Mouse (Mus musculus): Measurements from ENCODE around the gene Eps8. TPM values are rescaled to one million over a fixed set of nuclear protein-coding genes. Genes with fewer than 3 reads are reported as not detected.
A peak's percentile ranks its signal among the peaks of the same experiment; 100 is the strongest.

Eps8 gene
- total RNA-seq, 2 experiments from 2014 or later = 28.9 to 34.8 TPM

DNA sequence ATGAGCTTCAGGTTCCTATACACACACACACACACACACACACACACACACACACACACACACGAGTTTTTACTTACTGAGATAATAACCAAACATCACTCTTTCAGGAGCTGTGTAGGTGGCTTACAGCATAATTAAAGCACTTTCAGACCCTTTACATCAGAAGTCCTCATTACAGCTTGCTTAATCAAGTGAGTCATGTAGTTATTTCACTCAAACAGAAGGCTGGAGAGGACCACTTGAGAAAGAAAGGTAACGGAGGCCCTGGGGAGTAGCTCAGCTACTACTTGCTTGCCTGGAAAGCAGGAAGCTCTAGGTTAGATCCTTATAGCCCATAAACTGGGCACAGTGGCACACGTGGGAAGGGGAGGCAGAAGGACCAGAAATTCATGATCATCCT, 13.0 kb upstream of the Eps8 start:
- no peak for ATAC-seq (ENCODE audit: poor library complexity, severe bottlenecking)

DNA sequence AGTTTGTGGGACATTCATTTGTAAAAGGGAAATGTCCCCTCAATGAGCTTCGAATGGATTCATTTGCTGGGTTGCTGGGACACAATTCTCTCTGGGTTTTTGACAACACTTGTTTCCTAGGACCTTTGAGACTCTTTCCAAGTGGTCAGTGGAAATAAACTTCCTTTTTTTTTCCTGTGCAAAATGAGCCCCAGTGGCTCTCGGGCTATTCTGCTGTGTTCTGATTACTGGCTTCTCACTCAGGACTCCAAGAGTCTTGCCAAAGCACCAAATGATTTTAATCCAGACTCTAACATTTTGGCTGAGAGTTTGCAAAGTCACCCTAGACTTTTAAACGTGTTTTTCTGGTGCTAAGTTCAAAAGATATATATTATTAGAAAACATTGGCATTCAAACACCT, 10.3 kb upstream of the Eps8 start:
- no peak for ATAC-seq (ENCODE audit: poor library complexity, severe bottlenecking)

DNA sequence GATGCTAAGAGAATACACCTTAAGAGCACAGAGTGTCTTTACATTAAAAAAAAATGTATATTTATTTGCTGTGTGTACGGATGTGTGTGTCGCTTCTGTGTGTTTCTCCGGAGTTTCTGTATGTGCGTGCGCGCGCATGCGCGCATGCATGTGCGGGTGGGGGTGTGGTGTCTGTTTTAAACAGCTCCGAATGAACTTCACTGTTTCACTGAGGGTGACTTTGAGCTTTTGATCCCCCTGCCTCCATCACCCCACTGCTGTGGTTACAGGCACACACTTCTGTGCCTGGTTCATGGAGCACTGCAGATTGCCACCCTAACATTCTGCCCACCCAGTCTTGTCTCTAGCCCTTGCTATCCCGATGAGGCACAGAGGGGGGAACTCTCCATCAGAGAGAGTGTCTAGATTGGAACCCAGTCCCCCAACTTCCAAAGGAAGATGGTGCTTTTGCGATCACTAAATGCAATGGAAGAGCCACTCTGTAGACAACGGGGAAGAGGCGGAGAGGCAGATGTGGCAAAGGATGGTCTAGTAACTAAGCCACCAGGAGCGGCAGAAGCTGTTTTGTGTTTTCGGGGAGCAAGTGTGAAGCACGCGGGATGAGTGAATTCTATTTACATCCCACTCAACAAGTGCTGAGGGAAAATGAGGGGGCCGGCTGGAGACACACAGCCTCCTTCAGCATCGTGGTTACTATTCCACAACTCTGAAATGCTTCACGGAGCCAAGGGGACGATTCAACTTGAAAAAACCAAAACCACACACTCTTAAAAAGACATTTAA, 7.1 kb upstream of the Eps8 start:
- ATAC-seq (ENCODE audit: poor library complexity, severe bottlenecking) = no peak

DNA sequence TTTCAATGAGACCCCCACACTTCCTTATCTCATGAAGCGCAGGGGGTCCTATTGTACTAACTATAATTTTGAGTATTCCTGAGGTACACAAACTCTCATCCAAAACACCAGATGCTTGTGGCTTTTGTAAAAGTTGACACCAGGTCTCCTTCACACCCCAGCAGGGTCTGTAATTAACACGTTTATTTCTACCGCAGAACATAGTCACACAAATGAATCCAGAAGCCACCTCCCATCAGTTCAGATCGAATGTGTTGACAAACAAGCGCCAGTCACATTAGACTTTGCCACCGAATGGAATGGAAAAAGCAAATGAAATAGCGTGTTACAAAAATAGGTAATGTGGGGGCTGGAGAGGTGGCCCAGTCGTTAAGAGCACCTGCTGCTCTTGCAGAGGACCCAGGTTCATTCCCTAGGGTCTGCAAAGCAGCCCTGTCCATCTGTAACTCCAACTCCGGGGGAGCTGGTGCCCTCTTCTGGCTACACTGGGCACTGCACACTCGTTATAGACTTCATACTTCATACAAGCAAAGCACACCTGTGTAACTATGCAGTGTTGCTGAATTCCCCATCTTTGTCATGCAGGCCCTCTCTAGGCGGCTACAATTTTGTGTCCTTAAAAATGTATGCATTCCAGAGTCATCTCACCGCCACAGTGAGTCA, 3.9 kb upstream of the Eps8 start:
- ATAC-seq (ENCODE audit: poor library complexity, severe bottlenecking) = peak; percentile 54; the same call in 1 of the 2 replicates

DNA sequence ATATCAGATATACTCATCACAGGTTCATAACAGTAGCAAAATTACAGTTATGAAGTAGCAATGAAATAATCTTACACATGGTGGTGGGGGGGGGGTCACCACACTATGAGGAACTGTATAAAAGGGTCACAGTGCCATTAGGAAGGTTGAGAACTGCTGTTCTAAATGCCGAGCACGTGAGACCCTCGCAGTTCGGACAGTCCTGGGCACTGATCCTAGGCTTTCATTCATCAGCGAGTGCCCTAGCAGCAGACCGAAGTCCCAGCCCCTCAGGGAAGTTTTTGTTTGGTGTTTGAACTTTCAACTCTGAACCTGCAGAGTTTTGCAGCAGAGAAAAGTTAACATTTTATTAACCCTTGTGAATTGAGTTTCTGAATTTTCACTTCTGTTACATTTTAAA, 2.5 kb upstream of the Eps8 start:
- ATAC-seq (ENCODE audit: poor library complexity, severe bottlenecking) = no peak

DNA sequence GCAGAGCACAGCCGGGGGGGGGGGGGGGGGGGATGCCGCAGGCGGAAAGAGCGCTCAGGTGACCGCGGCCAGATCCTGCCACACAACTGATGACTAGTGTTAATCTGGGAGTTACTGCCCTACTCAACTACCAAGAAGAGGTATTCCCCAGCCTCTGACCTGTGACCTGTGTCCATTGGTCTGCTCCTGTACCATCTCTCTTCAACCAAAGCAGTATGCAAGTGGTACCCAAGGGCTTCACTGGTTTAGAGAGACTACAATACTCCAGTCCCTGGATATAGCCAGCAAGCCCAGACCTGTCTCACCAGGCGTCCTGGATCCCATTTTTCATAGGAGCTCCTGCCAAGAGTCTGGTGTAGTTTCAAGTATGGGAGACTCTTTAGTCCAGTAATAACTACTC, 5.1 kb downstream of the Eps8 start:
- ATAC-seq (ENCODE audit: poor library complexity, severe bottlenecking) = no peak

DNA sequence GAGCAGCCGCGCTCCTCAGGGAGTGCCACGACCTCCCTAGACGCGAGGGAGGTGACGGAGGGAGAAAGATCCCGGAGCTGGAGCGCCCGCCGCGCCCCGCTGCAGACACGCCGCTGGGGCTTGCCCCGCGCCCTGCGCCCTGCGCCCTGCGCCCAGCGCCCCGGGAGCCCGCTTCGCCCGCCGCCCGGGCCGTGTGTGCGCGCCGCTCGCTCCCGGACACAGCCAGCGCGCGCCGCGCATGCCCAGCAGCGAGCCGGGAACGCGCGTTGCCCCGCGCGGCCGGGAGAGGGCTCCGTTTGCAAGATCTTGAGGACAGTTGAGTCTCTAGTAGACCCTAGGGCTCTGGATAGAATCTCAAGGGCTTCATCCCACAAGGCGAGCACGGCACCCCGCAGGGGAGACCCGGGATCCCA, 5.6 kb downstream of the Eps8 start:
- ATAC-seq (ENCODE audit: poor library complexity, severe bottlenecking) = peak; percentile 60

DNA sequence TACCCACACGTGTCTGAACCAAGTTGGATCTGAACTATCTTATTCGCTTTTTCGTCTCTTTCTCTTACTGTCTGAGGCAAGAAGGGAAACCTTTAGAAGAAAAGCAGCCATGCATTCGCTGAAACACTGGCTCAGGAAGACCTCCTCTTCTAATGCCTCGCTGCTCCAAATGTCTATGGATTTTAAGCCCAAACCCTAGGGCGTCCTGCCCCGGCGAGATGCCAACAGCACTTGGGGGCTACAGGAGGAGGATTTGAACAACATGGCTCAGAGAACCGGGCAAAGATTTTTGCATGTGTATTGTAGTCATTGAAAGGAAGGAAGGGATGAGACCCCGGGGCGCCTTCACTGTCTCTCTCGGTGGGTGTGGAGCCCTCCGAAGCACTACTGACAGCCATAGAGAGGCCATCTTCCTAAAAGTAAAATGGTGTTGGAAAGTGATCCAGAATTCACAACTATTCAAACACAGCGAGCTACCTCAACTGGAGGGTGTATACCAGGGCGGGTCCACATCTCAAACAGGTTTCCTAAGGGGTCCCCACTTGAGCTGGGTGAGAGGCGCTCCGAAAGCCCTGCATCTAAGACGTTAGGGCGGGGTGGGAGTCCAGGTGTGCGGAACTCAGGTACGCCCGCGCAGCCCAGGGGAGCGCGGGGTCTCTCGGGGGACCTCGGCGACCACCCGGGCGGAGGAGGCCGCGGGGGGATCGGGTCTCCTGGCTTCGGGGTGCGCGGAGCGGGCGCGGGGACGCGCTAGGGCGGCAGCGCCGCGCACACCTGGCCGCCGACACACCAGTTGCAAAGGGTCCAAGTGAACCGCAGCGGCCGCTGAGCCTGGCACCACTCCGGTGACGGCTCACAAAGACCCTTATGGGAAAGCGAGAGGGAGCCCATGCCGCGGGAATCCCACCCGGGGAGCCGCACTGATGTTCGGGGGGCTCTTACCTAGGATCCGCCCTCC, 6.3 kb downstream of the Eps8 start:
- ATAC-seq (ENCODE audit: poor library complexity, severe bottlenecking) = no peak

DNA sequence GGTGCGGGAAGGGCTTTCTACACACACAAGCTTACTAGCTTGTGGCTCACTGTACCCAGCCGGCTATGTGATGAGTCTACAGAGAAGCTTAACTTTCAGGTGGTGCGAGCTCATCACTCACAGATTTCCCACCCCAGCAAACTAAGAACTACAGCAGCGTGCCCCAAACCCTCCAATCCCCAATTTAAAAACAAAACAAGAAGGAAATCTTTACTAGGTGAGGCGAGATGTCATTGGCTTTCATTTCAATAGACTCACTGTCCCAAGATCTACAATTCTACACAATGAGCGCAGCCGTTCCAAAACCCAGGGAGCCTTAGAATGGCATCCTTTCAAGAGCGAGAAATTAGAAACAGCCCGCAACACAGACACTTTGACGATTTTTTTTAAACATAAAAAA, 7.0 kb downstream of the Eps8 start:
- ATAC-seq (ENCODE audit: poor library complexity, severe bottlenecking) = no peak

DNA sequence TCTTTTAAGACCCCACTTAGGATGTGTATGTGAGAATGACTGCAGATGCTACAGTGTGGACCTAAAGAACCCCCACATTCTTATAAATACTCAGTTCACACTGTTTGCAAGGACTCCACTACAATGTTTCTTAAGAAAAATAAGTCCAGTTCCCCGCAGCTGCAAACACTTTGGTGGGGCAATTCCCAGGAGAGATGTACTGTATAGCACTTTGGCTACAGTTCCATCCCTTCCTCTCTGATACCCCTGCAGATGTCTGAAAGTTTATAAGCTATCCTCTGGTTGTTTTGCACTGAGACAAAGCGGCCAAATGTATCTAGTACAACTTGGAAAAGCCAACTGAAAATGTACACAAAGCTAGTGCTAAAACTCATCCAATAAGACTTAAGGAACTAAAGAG, 8.0 kb downstream of the Eps8 start:
- ATAC-seq (ENCODE audit: poor library complexity, severe bottlenecking) = no peak

DNA sequence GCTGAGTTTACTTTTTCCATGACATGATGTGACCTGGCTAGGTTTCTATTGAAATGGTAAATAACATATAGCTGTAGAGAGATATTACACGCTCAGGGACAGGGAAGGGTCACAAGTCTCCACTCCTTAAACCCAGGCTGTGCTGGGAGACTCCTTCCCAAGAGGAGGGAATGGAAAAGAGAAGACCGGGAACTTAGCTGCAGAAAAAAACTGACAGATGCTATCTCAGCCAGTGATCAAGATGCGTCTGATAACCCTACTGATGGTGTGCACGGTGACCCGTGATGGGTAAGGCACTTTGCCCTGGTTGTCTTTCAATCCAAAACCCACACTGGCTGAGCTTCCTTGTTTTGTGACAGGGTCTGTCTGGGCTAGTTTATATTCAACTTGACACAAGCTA, 9.8 kb downstream of the Eps8 start:
- ATAC-seq (ENCODE audit: poor library complexity, severe bottlenecking) = no peak

DNA sequence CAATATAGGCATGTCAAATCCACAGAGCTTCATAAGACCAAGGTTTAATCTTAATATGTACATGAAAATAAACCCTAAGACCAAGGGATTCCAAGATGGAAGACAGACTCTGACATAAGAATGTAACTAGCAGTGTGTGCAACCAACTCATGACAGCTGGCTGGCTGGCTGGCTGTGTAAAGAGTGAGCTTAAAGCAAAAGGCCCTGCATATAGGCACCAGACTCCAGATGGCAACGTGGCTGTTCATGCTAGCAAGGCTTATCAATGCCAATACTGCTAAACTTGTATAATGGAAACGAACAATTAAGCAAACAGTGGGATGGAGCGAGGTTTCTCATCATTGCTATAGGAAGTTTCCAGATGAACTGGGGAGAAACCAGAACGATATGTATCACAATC, 10.9 kb downstream of the Eps8 start:
- ATAC-seq (ENCODE audit: poor library complexity, severe bottlenecking) = no peak

DNA sequence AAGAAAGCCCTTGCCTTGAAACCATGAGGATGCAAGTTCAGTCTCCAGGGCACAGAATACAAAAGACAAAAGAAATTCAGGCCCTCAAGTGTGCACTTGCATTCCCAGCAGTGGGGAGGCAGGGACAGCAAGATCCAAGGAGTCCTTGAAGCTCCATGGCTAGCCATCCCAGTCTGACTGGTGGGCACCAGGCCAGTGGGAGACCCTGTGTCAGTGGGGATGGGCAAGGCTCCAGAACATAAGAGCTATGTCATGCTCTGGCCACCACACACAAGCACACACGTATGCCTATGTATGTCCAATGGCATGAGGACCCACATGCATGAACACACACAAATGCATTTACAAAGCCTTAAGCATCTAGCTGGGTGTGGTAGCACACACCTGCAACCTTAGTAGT, 13.0 kb downstream of the Eps8 start:
- ATAC-seq (ENCODE audit: poor library complexity, severe bottlenecking) = no peak

DNA sequence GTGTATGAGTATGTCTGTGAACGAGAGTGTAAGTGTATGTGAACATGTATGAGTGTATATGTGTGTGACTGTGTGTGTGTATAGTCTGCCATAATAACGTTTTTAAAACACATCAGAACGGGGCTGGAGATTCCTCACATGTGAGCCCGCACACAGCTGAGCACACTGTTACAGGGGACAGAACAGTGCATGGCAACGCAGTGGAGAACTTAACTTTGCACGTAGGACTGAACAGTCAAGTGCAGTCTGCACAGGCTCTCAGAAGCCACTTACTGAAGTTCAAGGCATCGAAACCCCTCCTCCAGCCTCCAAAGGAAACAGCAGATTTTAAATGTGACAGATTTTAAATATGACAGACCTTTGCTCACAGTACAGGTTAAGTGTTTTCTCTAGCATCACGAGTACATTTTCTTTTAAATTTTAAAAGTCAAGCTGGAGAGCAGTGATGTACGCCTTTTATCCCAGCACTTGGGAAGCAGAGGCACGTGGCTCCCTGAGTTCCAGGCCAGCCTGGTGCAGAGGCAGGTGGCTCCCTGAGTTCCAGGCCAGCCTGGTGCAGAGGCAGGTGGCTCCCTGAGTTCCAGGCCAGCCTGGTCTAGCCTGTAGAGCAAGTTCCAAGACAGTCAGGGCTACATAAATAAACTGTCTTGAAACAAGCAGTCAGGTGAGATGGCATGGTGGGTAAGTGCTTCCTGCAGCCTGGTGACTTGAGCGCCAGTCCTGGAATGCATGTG, 15.7 kb downstream of the Eps8 start:
- ATAC-seq (ENCODE audit: poor library complexity, severe bottlenecking) = no peak

DNA sequence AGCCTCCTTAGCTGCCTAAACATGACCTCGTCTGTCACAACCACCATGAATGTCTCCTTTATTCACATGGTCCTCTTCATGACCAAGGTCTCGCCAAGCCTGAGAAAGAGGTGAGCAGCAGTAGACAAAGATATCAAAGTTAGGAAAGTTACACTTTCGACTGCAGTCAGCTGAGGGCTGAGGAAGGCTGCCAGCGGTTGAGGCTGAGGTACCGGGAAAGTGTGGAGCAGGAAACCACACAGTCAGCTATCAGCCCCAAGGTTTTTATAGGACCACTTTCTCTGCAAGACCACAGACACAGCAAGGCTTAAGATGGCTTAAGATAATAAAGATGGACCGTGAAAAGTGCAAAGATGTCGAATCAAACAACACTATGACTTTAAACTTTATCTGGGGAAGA, 17.2 kb downstream of the Eps8 start:
- no peak for ATAC-seq (ENCODE audit: poor library complexity, severe bottlenecking)

DNA sequence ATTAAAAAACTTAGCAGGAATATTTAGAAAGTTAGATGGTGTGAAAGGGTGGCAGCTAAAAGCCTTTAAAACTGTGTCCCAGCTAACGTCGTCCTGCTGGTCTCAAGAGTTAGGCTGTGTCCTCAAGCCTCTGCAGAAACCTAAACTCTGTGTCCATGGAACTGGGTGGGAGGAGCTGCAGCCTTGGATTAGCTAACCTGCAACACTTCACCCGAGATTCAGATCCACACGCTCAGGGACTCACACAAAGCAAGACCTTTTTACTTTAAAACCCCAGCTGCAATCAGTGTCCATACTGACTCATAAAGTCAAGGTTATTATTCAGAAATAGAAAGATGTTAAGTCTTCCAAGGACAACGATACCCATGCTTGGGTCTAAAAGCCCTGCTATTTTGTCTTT, 18.5 kb downstream of the Eps8 start:
- no peak for ATAC-seq (ENCODE audit: poor library complexity, severe bottlenecking)

DNA sequence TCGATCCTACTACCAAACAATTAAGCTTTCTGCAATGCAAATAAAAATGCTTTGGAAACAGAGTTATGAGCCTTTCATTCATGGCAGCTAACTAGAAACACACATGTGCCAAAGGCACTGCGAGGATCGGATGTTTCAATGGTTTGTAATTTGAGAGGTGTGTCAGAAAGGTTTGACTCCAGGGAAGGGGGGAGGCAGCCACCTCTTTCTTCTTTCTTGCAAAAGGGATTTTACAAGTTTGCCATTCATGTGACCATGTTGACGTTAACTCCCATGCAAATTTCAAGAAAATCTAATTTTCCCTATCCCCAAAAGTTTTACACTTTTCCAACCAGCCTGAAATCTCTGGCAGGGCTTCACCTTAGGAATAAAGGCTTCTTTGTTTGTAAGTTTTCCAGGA, 21.1 kb downstream of the Eps8 start:
- no peak for ATAC-seq (ENCODE audit: poor library complexity, severe bottlenecking)

DNA sequence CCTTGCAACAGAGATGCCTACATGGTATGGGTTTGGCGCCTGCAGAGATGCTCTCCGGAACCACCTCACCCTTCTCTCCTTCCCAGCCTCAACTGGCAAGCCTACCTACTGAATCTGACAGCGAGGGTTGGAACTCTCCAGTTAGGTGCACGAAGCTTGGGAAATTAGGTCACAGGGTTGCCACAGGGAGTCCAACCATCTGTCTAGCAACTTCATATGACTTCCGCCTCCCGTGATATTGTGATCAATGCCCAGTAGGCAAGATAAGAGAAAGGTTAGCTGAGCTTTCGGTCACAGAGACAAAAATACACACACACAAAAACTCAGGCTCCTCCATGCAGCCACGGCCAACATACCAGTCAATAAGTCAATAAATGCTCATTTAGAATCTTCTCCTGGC, 21.6 kb downstream of the Eps8 start:
- no peak for ATAC-seq (ENCODE audit: poor library complexity, severe bottlenecking)

DNA sequence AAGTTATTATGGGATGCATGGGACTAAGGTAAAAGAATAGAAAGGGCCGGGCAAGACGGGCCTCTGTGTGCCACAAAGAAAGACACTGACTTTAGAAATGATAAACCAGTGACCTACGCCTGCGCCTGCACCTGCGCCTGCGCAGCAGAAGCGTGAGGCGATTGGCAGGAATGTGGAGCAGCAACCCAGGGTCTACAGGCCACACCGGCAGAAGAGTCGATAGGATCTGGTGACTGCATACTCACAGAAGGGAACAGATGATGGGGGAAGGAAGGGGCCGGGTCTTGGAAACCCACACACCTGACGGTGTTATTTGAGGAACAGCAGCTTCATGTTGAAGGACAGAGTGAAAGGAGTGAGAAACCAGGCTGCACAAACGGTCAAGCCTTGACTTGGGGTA, 24.3 kb downstream of the Eps8 start:
- no peak for ATAC-seq (ENCODE audit: poor library complexity, severe bottlenecking)

DNA sequence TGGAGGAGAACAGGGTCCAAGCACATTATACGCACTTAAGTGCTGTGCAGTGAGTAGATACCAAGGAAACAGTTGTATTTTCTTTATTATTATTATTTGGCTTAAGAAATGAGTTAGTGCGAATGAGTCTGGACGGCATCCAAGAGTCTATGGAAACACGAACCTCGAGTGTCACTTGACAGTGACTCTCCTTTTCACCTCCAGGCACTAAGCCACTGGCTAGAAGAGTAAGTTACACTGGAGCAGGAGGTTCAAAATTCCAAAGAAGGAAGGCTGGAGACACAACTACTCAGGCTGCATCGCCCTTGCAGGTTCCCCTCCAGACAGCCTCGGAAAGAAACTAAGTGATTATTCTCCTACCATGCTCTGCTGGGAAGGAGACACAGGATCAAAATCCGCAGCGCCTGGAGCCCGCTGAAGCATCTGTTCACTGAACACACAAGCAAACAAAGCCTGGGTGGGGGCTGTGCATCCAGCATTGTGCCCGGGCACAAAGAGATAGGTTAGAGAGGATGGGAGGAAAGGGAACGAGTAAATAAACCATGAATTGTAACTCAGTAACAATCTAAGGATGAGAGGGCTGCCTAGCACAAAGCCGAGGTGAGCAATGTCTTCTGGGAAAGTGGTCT, 25.0 kb downstream of the Eps8 start:
- no peak for ATAC-seq (ENCODE audit: poor library complexity, severe bottlenecking)
